Mouse (Mus musculus) regulatory T cell (primary cell): ENCODE measurements at regions not wholly inside any gene's neighbourhood (a gene's known extent, or its start where the extent isn't known, plus 50 kb on each side); places are given as distances from the start of the nearest gene placed in this dataset.

ENCODE experiments used
- in situ Hi-C: fragments of 300-600 bp; cut with MboI, MseI; formaldehyde crosslinking; loops from one replicate; pipeline ENCODE4 v1.15.1; 2025; ENCODE audit warnings: high pct_unique_total_duplicates

- in situ Hi-C loops = no loop called here
Measured at GRCm38 (mm10) chr7:70481880-70482279, 115.3 kb upstream of the Nr2f2 start.

DNA sequence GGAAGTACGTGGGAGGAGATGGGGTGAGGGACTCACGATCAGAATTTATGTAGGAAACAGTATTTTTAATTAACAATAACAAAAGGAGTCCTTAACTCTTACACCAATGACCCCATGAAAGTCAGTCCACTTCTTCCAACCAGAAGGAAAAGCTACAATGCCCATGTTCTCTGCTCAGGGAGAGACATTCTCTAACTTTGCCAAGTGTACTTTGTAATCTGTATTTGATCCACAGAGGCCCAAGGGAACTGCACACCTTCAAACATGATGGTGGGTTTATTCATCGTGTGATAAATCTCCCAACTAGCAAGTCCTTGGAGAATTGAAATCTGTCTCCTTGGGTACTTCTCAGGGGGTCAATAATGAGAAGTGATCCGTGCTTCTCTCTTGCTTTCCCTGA, 106.3 kb upstream of the Nr2f2 start:
- in situ Hi-C loops = no loop called here

GRCm38 (mm10) chr7:70470557-70470956, 104.0 kb upstream of the Nr2f2 start:
- in situ Hi-C loops = no loop called here

DNA sequence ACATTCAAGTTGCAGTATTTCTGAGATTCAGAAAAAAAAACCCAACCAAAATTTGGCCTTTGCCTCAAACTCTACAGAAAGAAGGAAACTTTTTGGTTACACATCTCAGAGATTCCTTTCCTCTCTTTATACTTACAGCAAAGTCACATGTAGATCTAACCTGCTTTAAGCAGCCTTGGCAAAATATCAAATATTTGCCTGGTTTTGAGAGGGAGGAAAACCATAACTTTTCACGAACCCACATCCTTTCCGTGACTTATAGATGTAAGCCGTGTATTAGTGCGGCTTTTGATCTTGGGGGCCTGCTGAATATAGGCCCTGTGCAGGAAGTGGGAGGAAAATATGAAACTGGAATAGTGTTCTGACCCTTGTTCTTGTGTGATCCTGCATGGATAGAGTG, 95.6 kb upstream of the Nr2f2 start:
- in situ Hi-C loops = no loop called here

GRCm38 (mm10) chr7:70454525-70454924, 88.0 kb upstream of the Nr2f2 start:
- in situ Hi-C loops = no loop called here

- in situ Hi-C loops = no loop called here
Measured at GRCm38 (mm10) chr7:70452816-70453215, 86.3 kb upstream of the Nr2f2 start.

DNA sequence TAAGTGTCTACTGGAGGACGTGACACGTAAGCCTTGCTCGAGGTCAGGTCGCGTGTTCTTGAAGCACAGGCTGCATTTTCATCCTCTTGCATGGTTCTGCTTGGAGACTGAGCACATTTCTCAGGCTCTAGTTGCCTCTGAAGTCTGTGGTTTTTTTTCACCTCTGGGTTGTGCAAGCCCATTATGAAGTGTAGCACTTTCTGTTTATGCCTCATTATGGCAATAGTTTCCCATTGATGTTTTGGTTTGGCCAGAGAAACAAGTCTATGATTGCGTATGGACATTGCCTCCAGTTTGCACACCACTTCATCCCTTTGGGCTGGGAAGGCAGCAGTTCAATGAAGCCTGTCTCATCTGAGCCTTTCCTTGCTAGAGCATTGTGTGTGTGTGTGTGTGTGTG, 72.4 kb upstream of the Nr2f2 start:
- in situ Hi-C loops = loop anchor here (10.0 kb wide), 1 partner anchor 404 kb away; no protein-coding TSS in a partner anchor

GRCm38 (mm10) chr7:70433838-70434237, 67.3 kb upstream of the Nr2f2 start:
- in situ Hi-C loops = loop anchor here (10.0 kb wide), 1 partner anchor 399 kb away; no protein-coding TSS in a partner anchor

DNA sequence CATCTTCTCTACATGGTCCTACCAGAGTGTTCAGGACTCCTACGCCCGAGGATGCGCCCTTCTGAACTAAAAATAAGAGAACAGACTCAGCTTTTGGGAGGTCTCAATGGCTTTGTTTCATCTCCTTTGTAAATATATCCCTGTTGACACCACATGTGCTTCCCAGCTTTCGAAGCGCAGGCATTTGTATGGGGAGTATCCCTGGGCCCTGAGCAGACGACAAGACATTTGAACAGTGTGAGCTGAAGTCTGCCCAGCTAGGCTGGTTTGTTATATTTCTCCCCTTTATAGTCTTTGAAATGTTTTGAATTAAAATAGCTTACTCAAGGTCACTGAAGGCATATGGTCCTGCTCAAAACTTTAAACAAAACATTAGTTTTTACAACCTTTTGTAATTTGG, 66.8 kb upstream of the Nr2f2 start:
- in situ Hi-C loops = loop anchor here (10.0 kb wide), 1 partner anchor 399 kb away; no protein-coding TSS in a partner anchor

DNA sequence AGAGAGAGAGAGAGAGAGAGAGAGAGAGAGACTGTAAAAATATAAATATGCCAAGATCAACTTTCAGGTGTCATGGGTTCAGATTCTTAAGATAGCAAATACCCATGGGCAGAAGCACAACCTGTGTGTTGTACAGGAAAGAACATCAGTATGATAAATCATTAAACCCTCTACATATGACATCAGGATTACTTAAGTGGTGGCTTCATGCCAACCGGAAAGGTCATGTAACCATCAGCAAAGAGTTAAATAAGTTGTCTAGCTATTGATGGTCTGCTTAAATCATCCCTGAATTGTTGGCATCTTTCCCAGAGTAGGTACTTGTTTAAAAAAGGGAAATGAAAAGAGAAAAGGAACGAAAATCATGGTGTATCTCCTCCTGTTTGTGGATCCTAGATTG, 65.2 kb upstream of the Nr2f2 start:
- in situ Hi-C loops = loop anchor here (10.0 kb wide), 1 partner anchor 397 kb away; no protein-coding TSS in a partner anchor

GRCm38 (mm10) chr7:70429326-70429725, 62.8 kb upstream of the Nr2f2 start:
- in situ Hi-C loops = no loop called here

DNA sequence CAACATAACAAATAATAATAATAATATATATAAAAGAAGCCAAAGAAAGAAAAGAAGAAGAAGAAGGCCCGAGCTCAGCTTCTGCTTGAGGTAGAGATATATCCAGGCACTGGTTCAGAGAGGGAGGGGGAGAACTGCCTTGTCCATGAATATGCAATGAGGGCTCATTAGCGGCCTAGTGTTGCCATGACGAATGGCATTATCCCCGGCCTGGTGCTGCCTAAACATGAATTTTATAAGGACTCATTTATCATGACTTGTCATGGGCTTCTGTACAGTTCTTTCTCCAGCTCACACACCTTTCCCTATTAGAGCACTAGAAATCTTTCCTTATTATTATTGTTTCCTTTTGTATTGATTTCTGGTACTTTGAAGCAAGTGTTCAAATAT, 57.7 kb upstream of the Nr2f2 start:
- in situ Hi-C loops = no loop called here

GRCm38 (mm10) chr7:70423524-70424230, 57.1 kb upstream of the Nr2f2 start:
- in situ Hi-C loops = no loop called here

DNA sequence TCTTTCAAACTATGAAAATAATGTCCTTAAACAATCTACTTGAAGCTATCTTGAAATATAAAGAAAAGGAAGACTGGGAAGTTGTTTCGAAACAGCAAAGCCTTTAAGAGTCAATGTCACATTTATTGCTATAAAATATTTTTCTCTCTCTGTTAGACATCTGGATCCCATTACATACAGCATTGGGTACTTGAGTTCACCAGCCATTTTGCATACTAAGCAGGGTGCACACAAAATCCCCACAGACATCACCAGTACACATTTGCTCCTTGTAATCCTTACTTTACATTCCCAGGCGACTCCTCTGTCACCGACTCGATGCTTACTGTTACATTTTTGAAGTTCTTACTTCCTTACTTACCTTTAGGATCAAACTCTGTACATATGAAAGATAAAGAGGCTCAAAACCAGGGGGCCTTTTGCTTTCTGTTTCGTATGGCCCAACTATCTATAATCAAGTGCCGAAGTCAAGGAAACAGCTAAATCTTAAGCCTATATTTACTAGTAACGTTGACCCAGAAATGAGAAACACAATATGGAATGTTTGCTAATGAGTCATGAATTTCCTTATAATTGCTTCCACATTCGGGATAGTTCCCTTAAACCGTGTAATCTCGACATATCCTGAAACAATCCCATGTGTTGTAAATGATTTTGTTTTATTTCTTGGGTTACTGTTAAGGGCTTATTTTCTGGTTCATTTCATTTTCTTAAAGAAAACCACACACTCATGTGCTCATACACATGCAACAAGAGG, 49.8 kb upstream of the Nr2f2 start:
- in situ Hi-C loops = no loop called here
